Mouse (Mus musculus): ENCODE results near the gene 4833439L19Rik. TPM values are rescaled to one million over a fixed set of nuclear protein-coding genes. Genes with fewer than 3 reads are reported as not detected.
"Not testable (repeated sequence)": the region's sequence is repeated elsewhere in the genome, so short reads cannot be mapped to it uniquely, and the experiment has no call there.

Gene 4833439L19Rik
- 123 and 156 TPM in 2 replicates for polyA plus RNA-seq (2012; rRNA removed)

DNA sequence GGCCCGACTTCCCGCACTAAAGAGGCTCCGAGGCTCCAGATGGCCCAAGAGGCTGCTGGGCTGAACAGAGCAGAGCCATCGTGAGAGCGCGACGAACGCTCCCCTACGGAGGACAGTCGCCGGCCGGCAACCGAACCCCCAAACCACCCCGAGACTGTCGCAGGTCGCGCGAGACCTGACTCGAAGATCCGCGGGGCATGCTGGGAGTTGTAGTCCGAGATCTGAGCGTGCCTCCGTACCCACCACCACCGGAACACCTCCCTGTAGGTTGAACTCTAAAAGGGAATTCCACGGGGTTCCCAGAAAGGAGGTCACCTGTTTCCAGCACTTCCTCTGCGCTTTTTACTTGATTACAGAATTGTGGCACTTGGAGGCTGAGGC, at the start of gene 4833439L19Rik:
Gene 4833439L19Rik, minus strand, starts transcription at position 235 of the 381 bp plus-strand sequence.
- WGBS = under 1% methylated on average over 27 of the region's 27 CpGs
- peak; percentile 97 for DNase-seq (ENCODE audit: low read depth, low spot score)

DNA sequence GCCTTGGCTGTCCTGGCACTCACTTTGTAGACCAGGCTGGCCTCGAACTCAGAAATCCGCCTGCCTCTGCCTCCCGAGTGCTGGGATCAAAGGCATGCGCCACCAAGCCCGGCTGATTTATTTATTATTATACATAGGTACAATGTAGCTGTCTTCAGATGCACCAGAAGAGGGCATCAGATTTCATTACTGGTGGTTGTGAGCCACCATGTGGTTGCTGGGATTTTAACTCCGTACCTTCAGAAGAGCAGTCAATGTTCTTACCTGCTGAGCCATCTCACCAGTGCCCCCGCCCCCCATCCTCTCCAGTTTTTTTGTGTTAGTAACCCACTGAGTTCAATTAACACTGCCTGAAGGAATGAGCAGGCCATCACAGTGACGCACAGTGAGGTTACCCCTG, 47.9 kb upstream of the 4833439L19Rik start:
- DNase-seq (ENCODE audit: low read depth, low spot score) = not testable (repeated sequence)
- WGBS = 74% methylated on average over 8 of the region's 8 CpGs

DNA sequence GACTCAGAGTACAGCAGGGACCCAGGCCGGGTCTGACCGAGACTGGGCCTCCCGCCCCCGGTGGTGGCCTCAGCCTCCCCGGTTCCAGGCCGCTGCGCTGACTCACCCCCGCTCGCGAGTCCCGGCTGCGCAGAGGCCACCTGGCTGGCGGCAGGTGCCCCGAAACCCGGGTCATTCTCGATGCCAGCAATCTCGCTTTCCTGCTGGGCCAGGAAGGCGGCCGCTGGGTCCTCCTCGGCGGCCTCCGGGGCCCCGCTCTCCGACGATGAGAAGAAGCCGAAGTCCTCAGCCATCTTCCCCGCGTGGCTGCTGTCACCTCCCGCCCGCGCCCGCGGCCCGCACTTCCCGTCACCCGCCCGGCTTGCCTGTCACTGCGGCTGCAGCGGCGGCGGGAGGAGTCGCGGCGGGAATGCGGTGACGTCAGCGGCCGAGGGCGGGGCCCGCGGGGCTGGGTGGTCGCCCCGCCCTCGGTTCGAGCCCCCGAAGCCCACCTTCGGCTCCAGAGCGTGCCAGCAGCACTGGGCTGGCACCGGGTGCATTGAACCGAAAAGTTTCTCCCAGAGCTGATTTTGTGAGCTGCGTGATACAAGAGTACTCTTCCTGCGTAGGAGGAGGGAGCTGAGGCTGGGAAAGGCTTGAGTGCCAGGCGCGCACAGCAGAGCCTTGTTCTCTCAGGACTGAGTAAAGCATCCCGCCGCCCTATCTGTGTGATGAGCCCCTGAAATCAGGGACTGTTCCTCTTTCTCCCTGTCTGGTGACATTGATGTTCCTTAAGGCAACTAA, 45.9 kb upstream of the 4833439L19Rik start, which contains the start of gene Cltb:
Gene Cltb, minus strand, starts transcription at position 373 of the 783 bp plus-strand sequence.
- no peak for DNase-seq (ENCODE audit: low read depth, low spot score)
- WGBS = under 1% methylated on average over 66 of the region's 66 CpGs

DNA sequence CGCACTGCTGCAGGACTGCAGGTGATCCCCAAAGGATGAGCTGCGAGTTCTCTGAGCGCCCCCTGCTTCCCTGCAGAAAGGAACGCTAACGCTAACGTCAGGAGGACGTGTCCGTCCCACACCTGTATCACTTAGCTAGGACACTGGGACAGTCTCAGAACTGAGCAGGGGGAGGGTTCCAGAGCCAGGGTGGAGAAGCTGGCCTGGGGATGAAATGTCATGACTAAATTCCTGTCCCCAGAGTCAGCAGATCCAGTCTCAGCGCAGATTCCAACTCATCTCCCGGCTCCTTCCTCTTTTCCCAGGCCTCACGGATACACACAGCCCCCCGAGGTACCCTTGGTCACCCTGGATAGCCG, 45.4 kb upstream of the 4833439L19Rik start:
- WGBS = 8% methylated on average over 13 of the region's 13 CpGs
- no peak for DNase-seq (ENCODE audit: low read depth, low spot score)

DNA sequence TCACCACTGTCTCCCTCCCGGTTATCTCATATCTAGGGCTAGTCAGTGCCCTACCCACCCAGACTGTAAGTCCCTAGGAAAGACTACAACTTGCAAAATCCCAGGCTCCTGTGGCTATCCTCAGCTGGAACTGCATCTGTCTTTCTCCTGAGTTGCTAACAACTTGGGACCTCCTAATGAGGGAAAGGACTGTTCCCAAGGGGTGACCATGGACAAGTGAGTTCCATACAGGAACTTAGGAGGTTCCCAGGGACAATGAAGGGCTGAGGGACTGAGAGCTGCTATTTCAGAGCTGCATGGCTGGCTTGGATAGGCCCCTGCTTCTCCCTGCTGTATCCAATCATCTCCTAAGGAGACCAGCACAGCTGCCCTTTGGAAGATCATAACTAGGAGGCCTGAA, 44.1 kb upstream of the 4833439L19Rik start:
- 20% methylated on average over 1 of the region's 1 CpGs for WGBS
- no peak for DNase-seq (ENCODE audit: low read depth, low spot score)

DNA sequence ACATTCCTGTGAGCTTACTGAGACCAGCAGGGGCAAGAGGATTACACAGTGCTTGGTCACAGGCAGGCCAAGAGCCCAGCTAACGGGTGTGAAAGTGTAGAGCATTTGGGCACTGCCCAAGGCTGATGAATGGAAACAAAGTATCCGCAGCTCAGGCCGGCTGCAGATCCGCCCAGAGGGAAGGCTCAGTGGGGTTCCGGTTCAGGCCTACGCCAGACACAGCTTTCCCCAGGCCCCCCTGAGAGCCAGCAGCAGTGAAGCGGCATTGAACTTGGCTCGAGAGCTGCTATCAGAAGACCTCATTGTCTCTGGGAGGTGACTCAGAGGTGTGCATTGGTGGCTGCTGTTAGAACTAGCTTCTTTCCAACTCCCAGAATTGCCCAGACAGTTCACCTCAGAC, 43.4 kb upstream of the 4833439L19Rik start:
- WGBS = 27% methylated on average over 8 of the region's 8 CpGs
- DNase-seq (ENCODE audit: low read depth, low spot score) = no peak

DNA sequence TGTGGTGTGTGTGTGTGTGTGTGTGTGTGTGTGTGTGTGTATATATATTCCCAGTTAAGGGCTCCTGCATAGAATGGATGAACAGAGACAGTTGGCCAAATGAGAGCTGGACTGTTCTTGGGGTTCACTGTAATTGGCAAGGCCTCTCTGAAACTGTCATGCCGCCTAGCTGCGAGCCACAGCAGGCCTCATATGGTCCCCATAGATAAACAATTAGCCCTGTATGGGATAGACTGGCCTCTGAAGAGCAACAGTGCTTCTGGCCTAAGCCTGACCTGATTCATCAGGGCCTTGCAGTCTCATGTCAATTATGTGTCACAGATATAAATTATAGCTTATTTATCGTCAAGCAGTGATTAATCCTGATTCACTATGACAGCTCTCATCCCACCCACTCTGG, 42.8 kb upstream of the 4833439L19Rik start:
- WGBS = 60% methylated on average over 3 of the region's 3 CpGs
- no peak for DNase-seq (ENCODE audit: low read depth, low spot score)

DNA sequence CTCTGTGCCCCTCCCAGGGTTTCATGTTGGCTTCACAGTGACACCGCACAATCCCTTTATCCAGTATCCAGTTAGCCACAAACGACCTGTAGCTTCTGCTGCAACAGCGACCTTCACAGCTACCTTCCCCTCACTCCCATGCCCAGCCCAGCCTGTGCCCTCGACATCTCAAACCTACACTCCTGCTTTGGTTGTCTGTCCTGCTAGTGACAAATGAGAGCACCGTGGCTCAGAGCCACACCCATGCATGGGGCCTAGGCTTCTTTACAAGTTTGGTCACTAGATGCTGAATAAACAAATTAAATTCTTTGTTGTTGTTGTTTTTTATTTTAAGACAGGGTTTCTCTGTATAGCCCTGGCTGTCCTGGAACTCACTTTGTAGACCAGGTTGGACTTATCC, 42.0 kb upstream of the 4833439L19Rik start:
- 46% methylated on average over 5 of the region's 5 CpGs for WGBS
- no peak for DNase-seq (ENCODE audit: low read depth, low spot score)

DNA sequence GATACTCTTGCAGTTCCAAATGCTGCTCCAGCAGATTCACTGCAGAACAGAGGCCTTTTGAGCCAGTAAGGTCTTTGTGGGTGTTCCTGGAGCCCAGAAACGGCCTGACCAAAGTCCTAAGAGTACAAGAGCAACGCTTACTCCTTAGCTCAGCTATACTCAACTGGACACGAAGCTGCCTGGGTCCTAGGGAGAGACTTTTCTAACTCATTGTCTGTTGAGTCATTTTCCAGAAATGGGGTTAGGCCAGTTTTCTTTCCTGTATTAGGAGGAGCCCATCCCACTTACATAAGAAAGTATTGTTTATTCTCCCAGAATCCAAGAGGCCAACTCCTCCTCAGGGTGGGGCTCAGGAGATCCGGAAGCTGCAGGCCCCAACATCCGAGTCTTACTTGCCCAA, 40.2 kb upstream of the 4833439L19Rik start:
- WGBS = 28% methylated on average over 5 of the region's 5 CpGs
- DNase-seq (ENCODE audit: low read depth, low spot score) = no peak

DNA sequence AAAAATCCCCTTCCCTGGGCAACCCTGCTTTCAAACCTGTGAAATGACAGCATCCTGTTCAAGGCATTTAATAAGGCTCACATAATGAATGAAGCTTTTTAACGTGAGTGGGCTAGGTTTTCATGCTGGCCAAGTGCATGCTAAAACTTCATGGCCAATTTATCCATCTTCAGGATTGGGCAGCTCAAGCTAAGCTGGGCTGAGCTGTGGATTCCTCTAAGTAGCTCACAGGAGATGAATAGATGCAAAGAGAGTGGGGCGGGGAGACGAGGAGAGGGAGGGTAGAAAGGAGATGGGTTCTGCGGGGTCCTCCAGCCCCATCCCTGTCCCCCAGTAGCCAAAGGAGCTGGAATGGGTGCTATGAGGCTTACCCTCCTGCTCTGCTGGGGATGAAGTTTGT, 39.0 kb upstream of the 4833439L19Rik start:
- WGBS = 75% methylated on average over 4 of the region's 4 CpGs
- DNase-seq (ENCODE audit: low read depth, low spot score) = no peak

DNA sequence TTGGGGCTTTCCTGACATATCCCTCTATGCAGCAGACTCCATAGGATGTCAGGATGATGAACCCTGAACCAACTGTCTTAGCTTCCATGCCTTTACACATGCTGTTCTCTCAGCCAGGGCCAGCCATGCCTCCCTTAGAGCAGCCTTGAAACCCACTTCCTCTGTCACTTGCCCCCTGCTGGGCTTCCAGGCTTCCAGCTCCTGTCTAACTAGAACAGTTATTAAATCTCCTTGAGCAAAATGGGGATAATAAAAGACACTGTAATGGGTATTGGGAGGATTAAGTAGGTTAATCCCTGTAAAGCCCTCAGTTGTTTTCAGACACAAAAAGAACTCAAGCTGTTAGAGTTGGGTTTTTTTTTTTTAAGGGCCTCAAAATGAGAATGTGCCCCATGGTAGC, 38.3 kb upstream of the 4833439L19Rik start:
- DNase-seq (ENCODE audit: low read depth, low spot score) = no peak

DNA sequence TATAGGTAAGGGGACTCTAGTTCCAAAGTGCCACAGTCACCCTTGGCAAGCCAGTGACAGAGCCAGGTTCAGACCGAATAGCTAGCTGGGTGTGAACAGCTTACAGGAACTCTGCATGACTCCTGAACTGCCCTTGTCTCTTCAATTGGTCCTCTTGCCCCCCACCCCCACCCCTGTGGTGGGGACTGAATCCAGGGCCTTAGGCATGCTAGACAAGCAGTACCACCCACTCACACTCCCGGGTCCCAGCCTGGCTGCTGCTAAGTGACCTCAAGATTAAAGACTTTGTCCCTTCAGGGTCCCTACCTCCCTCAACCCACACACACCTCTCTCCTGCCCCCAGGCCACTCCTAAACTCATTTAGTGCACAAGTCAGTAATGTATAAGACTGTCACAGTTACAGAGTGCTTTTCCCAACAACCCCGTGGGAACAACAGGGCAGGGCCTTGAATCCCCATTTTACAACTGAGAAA, 37.4 kb upstream of the 4833439L19Rik start:
- WGBS = 17% methylated on average over 3 of the region's 3 CpGs
- no peak for DNase-seq (ENCODE audit: low read depth, low spot score)

DNA sequence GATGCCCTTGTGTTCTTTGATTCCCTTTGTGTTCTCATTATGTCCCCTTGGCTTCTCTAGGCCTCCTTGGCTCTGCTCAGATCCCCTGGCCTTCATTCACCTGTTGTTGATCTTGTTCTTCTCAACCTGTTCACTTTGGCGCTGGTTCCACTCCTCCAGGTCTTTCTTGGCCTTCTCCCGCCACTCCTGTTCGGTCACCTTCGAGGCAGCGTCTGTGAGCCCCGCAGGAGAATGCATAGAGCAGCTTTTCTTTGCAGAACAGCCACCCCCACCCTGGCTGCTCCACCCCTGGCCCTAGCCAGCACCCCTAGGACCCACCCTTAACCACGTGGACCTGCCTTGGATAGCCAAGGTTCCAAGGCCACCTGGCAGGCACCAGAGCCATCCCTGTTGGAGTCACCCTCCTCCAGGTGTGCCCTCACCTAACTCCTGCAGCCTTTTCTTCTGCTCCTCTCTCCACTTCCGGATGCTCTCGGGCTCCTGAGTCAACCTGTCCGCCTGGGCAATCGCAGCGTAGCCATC, 33.4 kb upstream of the 4833439L19Rik start:
- 25% methylated on average over 12 of the region's 12 CpGs for WGBS
- no peak for DNase-seq (ENCODE audit: low read depth, low spot score)

DNA sequence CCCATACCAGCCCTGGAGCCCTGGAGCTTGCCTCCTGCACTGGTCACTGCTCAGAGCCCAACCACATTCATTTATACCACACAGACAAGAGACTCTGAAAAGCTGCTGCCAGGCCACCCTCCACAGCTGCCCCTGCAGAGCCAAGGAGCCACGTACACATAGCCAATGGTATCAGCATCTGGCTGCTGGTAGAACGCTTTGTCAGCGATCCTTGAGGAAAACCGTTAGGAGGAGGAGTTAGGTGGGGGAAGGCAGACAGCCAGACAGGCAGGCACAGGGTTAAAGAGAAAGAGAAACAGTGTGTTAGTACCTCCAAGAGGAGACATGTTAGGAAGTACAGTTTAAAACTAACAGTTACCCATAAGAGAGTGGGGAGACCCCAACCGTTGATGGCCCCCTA, 31.6 kb upstream of the 4833439L19Rik start:
- WGBS = 60% methylated on average over 5 of the region's 5 CpGs
- DNase-seq (ENCODE audit: low read depth, low spot score) = no peak

DNA sequence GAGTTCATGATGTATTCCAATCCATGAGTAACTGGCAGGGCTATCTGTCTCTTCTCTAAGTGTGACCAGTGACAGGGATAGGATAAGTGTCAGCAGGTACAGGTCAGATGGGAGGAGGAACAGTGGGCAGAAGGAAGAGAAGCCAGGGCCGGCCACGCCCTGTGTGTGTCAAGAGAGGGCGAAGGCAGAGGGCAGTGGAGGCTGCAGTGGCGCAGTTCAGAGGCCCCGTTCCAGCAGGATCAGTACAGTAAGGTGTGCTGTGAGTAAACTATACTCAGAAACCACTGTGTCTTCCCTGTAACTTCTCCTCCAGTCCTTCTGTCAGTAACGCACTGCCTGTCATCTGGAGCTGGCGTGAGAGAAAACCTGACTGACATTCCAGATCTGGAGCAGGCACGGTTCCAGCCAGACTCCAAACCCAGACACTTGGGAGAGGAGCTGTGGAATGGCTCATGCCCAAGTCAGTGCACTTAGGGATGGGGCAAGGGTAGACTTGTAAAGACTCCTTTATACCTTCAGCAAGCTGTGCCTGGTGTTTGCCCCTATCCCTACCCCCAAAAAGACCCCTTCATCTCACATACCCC, 31.0 kb upstream of the 4833439L19Rik start:
- WGBS = 40% methylated on average over 8 of the region's 8 CpGs
- no peak for DNase-seq (ENCODE audit: low read depth, low spot score)

DNA sequence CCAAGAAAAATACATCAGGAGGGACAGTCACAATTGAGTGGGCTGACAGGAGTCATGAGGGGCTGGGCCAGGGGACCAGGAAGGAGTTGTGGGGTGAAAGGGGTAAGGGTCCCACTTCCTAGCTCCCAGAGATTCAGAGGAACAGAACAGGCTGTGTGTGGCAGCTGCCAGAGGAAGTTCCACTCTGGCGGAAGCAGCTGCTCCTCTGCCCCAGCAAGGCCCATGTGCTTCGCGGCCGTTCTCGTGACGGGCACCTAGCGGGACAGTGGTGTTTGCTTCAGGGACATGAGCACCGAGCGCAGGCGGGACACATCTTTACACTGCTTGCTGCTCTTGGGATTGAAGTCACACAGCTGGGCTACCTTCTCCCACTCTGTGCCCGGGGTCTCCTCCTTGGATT, 28.4 kb upstream of the 4833439L19Rik start:
- DNase-seq (ENCODE audit: low read depth, low spot score) = no peak
- WGBS = 85% methylated on average over 11 of the region's 11 CpGs

DNA sequence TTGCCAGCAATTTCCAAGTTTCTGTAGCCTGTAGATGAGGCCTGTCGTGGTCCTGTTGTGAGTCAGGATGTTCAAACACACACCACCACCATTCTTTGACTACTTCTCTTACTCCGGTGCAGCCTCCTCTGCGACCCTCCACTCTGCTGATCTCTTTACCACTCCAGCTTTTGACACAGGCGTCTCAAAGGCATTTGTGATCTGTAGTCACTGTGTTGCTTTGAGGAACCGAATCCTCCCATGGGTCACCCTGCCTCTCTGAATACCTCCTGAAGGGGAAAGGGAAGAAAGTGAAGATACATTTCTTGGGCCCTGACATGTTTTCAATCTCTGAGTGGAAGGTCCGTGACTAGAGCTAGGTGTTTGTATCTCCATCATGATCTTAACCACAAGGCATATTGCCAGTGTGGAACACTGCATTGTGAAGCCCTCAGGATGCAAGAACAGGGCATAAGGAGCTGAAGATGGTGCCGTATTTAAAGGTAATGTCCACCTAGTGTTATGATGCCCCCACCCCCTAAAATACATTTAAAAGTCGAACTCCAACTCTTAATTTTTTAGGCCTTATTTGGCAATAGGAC, 26.6 kb upstream of the 4833439L19Rik start:
- no peak for DNase-seq (ENCODE audit: low read depth, low spot score)
- WGBS = 81% methylated on average over 8 of the region's 8 CpGs

DNA sequence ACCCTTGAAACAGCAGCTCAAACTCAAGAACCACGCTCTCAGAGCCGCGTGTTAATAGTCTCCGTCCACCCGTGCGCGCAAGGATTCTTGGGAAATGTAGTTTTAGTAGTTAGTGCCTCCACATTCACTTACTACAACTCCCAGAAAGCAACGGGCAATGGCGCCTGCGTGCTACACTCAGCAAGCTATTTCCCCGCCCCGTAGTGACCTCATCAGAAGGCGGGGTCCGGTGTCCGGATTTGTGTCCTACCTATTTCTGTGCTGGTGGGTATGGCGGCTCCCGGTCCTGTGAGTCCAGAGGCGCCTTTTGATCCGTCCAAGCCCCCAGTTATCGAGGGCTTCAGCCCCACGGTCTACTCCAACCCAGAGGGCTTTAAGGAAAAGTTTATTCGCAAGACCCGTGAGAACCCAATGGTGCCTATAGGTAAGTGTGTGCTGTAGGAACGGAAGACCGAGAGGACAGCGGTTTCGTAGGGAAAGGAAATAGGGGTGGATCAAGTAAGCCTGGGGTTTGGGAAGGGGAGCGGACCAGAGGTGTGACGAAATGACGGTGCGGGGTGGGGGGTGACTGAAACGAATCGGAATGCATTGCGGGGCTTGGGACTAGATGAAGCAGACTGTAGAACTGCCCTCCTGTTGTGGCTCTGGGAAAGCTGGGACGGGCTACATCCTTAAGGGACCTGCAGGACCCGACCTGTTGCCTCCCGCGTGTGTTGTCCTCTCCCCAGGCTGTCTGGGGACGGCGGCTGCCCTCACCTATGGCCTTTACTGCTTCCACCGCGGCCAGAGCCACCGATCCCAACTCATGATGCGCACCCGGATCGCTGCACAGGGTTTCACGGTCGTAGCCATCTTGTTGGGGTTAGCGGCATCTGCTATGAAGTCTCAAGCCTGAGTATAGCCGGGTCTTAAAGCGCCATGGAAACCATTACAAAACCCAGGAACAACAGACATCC, 25.0 kb upstream of the 4833439L19Rik start, which contains the start of the genes Nop16 and Higd2a:
Gene Nop16, minus strand, starts transcription at position 95 of the 956 bp plus-strand sequence.
Gene Higd2a, plus strand, starts transcription at position 212 of the 956 bp plus-strand sequence.
- DNase-seq (ENCODE audit: low read depth, low spot score) = peak; percentile 99
- under 1% methylated on average over 51 of the region's 51 CpGs for WGBS

DNA sequence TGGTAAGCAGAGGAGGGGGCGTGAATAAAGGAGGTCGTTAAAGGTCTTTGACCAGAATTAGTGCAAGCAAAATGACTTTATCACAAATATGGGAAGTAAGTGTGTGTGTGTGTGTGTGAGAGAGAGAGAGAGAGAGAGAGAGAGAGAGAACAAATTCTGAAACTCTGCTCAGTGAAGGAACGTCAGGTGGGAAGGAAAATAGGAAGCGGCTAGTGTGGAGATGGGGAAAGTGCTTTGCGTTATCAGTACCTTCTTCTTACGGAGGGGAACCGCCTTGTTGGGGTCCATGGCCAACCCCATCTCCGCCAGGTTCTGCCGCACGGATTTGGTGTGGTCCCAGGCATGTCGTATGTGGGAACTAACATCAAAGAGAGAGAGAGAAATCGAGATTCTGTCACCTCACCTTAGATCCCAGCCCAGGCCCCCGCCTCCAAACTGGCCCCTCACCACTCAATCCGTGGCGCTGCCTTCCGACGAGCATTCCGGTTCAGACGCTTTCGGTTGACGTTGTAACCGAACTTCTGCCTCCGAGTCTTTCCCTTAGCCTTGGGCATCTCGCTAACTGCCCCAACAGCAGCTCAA, 24.3 kb upstream of the 4833439L19Rik start:
- no peak for DNase-seq (ENCODE audit: low read depth, low spot score)
- WGBS = under 1% methylated on average over 24 of the region's 24 CpGs
